Mouse (Mus musculus) CD4-positive naive resting alpha-beta T cell, adult 76 days (primary cell): ENCODE measurements around the gene Pan3. TPM values are rescaled to one million over a fixed set of nuclear protein-coding genes. Genes with fewer than 3 reads are reported as not detected.

Experiments
- total RNA-seq: library from RNA; stranded (reverse); gene quantifications from one replicate; pipeline ENCODE4 v1.2.4, GENCODE M21; 2023

Gene Pan3
- total RNA-seq: 350 TPM

GRCm38 (mm10) chr5:147429535-147430305 is at the start of gene Pan3:
Pan3 (plus strand) TSS chr5:147430161.

GRCm38 (mm10) chr5:147399843-147400504 is 30.0 kb upstream of the Pan3 start, which contains the start of gene Flt3:
Flt3 (minus strand) TSS chr5:147400489.

Other genes with a start within 250 kb of the Pan3 start
- 0.32 TPM for gene Gsx1, start 241.5 kb upstream of the Pan3 start, total RNA-seq
- gene Pdx1, start 160.2 kb upstream of the Pan3 start, total RNA-seq: not detected
- not detected for gene Cdx2, start 122.9 kb upstream of the Pan3 start, total RNA-seq
- gene Urad, start 107.7 kb upstream of the Pan3 start, total RNA-seq: not detected
- 1.7 TPM for gene Flt3, start 29.7 kb upstream of the Pan3 start, total RNA-seq